Mouse (Mus musculus): ENCODE results near the gene Araf.

GRCm38 (mm10) chrX:20798797-20799147 is 1.2 kb downstream of the Araf start:
- TF ChIP-seq CTCF (IDR thresholded peaks at IDR 0.05; ENCODE audit: low read depth, low read length) (no peak), GATA1 (IDR thresholded peaks at IDR 0.05; ENCODE audit: borderline replicate concordance, low read length) (no peak)

Data from G1E (cell line).